Mouse (Mus musculus) cerebellum, adult 2 months (tissue): Measurements from ENCODE around the gene Llph. TPM values are rescaled to one million over a fixed set of nuclear protein-coding genes. Genes with fewer than 3 reads are reported as not detected.
A peak's percentile ranks its signal among the peaks of the same experiment; 100 is the strongest.

Experiments used
- DNase-seq, 2 experiments: peaks; one replicate each; pipeline ENCODE4 v3.0.0; 2021
- H3K27ac ChIP-seq: fragments of 200-500 bp; 2 replicates; pipeline ENCODE4 v1.5.1; 2012; ENCODE audit warnings: low read length, control low read depth, inconsistent platforms; ENCODE audit not compliant: insufficient read depth
- H3K27me3 ChIP-seq: fragments of 200-500 bp; 2 replicates; pipeline ENCODE4 v1.6.1; 2012; ENCODE audit warnings: inconsistent platforms, mild to moderate bottlenecking, low read length, moderate library complexity; ENCODE audit not compliant: control insufficient read depth, insufficient read depth
- H3K4me1 ChIP-seq: fragments of 200-500 bp; 2 replicates; pipeline ENCODE4 v1.6.1; 2011; ENCODE audit warnings: low read length; ENCODE audit not compliant: control insufficient read depth, insufficient read depth
- H3K4me3 ChIP-seq: fragments of 200-500 bp; replicated peaks from 2 replicates; pipeline ENCODE3; 2011; ENCODE audit warnings: mild to moderate bottlenecking, low read depth, low read length, control low read depth; ENCODE audit not compliant: insufficient read depth
- CTCF ChIP-seq: fragments of 200-500 bp; IDR thresholded peaks from 2 replicates; pipeline ENCODE4 v1.5.1; 2011; ENCODE audit warnings: low read depth, mild to moderate bottlenecking, control low read depth, low read length, moderate library complexity, borderline replicate concordance; ENCODE audit not compliant: insufficient read depth
- POLR2A ChIP-seq: fragments of 200-500 bp; IDR thresholded peaks from 2 replicates; pipeline ENCODE4 v1.6.1; 2011; ENCODE audit warnings: low read length, control low read depth, borderline replicate concordance; ENCODE audit not compliant: insufficient read depth
- WGBS: fragments of 180-500 bp; shearing (Covaris S2); methylation state at CpG from one replicate; pipeline ENCODE4 v1.1.7; 2018; 5-methylcytosine and 5-hydroxymethylcytosine counted together
- polyA plus RNA-seq: library from polyadenylated mRNA; depleted of rRNA; stranded (reverse); fragments of >200 nt; gene quantifications from 2 replicates; pipeline ENCODE4 v1.2.3, GENCODE M21; 2012

Llph gene
- polyA plus RNA-seq, 1 experiment, result 35.8 TPM

- no peak overlapping the region for H3K27ac ChIP-seq
- 96% methylated on average over 8 of the region's 8 CpGs for WGBS
- H3K4me1 ChIP-seq, result no peaks in the 10 kb centered on the region
- no peak overlapping the region for H3K4me3 ChIP-seq
- no peak for TF ChIP-seq POLR2A
- TF ChIP-seq CTCF, result no peak
- no peak for DNase-seq
- H3K27me3 ChIP-seq, result no peaks in the 10 kb centered on the region
These were observed 33.6 kb upstream of the Llph start for GRCm38 (mm10) chr10:120193255-120193654.

GRCm38 (mm10) chr10:120197061-120197835 lies 29.6 kb upstream of the Llph start:
- no peak overlapping the region for H3K27ac ChIP-seq
- H3K4me3 ChIP-seq, result no peak overlapping the region
- H3K4me1 ChIP-seq, result no peaks in the 10 kb centered on the region
- TF ChIP-seq POLR2A, result no peak
- TF ChIP-seq CTCF, result no peak
- no peak for DNase-seq
- WGBS, result 78% methylated on average over 14 of the region's 14 CpGs
- H3K27me3 ChIP-seq, result no peaks in the 10 kb centered on the region; the same call in 1 of the 2 replicates

DNA sequence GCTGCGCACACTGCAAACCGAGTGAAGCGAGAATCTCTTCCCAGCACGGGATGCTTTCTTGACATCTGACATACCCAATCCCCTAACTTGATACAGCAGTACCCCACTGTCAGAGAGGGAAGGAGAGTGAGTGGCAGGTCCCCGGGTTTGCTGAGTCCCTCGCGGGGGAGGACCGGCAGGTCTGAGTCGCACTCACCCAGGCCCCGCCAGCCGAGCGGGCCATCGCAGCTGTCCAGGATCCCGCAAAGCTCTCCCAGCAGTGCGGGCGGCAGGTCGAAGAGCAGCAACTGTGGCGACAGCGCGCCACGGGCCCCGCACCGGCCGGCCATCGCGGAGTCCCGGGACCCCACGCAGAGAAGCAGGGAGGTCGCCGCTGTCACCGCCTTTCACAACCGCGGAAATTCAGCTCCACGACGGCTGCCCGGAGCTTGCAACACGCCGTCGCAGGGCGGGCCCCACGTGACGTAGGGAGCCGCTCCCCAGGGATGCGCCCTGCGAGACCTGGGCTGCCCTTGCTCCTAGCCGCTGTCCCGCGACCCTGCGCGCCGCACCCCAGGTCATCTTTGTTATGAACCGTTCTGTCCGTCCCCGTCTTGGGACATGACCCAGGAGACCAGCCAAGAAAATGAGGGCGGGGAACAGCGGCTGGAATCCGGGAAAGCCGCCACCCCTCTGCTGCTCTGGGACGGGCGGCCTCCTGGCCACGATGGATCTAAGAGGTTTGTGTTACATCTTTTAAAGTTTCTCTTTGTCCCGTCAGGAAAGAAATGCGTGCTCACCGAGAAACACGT lies 25.5 kb upstream of the Llph start, which contains the start of gene Tmbim4:
TSS of gene Tmbim4 (plus strand) at position 460 of the 791 bp plus-strand sequence.
- 2% methylated on average over 65 of the region's 65 CpGs for WGBS
- Histone ChIP-seq H3K27me3 (no peaks in the 10 kb centered on the region; the same call in 1 of the 2 replicates), H3K4me1 (no peaks in the 10 kb centered on the region), H3K4me3 (peak within 1 kb of the TSS; percentile 29), H3K27ac (no peak within 1 kb of the TSS)
- peak; percentile 18 to 20 for DNase-seq
- no peak for TF ChIP-seq CTCF
- TF ChIP-seq POLR2A, result no peak

DNA sequence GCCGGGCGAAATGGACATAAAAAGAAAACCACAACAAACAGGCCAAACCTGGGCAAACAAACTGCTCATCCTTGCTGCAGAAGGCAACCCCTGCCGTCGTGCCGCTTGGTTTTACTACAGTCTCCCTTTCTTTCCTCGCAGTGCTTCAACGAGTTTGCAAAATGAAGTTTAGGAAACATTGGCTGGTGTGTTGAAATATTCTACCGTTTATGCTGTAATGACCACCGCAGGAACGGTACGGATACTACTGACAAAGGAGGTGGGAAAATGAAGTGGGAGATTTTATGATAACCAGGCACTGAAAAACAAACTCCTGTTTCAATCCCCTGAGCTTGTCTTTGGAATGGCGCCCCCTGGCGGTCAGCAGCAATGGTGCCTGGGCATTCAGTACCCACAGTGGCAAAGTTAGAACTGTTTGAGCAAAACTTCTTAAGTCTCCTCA lies 24.9 kb upstream of the Llph start, which contains the start of gene Irak3:
TSS of gene Irak3 (minus strand) at position 170 of the 442 bp plus-strand sequence.
- TF ChIP-seq CTCF, result peak; percentile 79
- TF ChIP-seq POLR2A, result no peak
- H3K27me3 ChIP-seq, result no peaks in the 10 kb centered on the region; the same call in 1 of the 2 replicates
- WGBS, result under 1% methylated on average over 13 of the region's 13 CpGs
- H3K4me1 ChIP-seq, result no peaks in the 10 kb centered on the region
- H3K27ac ChIP-seq, result no peak within 1 kb of the TSS
- DNase-seq, result peak; percentile 49 to 67
- H3K4me3 ChIP-seq, result peak within 1 kb of the TSS; percentile 29

DNA sequence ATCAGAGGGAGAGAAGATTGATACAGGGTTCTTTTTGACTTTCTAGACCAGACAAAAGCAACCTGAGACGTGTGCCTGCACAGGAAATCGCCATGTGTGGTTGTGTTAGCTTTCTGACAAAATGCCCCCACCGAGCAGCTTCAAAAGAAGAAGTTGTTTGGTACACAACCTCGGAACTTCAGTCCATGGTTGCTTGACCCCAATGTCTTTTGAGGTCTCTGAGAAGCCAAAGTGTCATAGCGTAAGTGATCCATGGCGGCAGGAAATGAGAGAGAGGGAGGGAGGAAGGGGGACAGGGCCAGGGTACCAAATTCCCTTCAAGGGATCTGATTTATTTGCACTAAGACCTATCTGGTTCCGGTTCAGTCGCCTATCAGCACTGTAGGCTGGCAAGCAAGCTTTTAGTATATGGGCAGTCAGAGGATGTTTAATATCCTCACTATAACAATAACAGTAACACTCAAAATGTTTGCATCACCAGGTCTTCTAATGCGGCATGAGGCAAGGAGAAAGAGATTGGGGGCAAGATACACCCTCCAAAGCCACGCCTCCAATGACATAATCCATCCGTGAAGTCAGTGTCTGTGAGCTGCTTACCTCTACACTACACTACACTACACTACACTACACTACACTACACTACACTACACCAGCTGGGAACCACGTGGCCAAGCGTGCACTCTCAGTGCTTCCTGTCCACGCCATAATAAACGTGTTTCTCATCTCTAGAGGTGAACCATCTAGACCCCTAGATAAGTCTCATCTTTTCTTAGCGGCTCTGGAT lies 24.2 kb upstream of the Llph start:
- DNase-seq, result no peak
- H3K27ac ChIP-seq, result no peak overlapping the region
- WGBS, result 78% methylated on average over 16 of the region's 16 CpGs
- no peak overlapping the region for H3K4me3 ChIP-seq
- TF ChIP-seq POLR2A, result no peak
- TF ChIP-seq CTCF, result no peak
- no peaks in the 10 kb centered on the region; the same call in 1 of the 2 replicates for H3K27me3 ChIP-seq
- H3K4me1 ChIP-seq, result no peaks in the 10 kb centered on the region

DNA sequence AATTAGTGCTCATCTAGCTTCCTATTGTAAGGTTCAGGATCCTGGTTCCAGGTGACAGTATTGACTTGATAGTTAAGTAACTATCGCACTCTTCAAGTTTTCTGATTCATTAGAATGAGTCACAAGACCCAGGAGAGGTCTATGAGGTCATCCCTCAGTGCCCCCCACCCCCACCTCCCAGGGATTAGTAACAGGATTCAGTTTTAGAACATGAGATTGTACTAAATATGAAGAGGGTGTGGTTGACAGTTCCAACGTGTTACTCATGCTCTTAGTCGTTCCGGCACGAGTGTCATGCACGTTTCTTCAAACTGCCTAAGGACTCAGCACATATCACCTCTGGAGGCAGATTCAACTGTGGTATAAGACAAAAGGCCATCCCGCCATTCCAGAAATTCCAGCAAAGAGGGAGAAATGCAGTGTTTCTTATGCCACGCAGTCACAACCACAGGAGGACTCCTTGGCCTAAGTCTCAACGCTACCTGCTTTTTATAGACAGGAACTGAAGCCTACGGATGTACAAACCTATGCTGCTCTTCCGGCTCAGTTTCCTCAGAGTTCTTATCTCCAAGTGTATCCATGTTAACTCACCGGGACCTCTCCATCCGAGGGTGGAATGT lies 22.2 kb upstream of the Llph start:
- Histone ChIP-seq H3K4me1 (no peaks in the 10 kb centered on the region; the same call in 1 of the 2 replicates), H3K27ac (no peak overlapping the region), H3K27me3 (no peaks in the 10 kb centered on the region; the same call in 1 of the 2 replicates), H3K4me3 (no peak overlapping the region)
- WGBS, result 86% methylated on average over 13 of the region's 13 CpGs
- no peak for DNase-seq
- TF ChIP-seq POLR2A (no peak), CTCF (no peak)

DNA sequence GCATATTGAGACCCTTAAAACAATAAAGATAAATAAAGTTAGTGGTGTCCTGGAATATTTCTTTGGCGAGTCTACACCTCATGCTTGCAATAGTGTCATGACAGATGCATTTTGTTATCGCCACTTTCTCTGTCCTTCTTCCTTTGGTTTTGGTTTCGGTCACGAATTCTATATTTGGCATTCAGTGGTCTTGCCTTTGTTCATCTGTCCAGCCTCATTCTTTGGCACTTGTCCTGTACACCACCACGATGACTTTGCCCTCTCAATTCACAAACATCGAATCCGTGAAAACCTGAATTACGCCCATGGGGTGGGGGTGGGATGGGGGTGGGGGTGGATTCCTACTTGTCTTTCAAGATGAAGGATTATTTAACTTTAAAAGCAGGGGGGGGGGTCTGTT lies 18.9 kb upstream of the Llph start:
- Histone ChIP-seq H3K27me3 (no peaks in the 10 kb centered on the region), H3K27ac (no peak overlapping the region), H3K4me1 (no peaks in the 10 kb centered on the region; the same call in 1 of the 2 replicates), H3K4me3 (no peak overlapping the region)
- TF ChIP-seq POLR2A (no peak), CTCF (no peak)
- peak in 1 of 2 experiments; percentile 6 for DNase-seq
- 73% methylated on average over 8 of the region's 8 CpGs for WGBS
